Mouse (Mus musculus) heart, adult 2 months (tissue): ENCODE measurements around the gene Zbtb25. TPM values are rescaled to one million over a fixed set of nuclear protein-coding genes. Genes with fewer than 3 reads are reported as not detected.

ENCODE experiments used
- DNase-seq, 2 experiments: peaks; one replicate each; pipeline ENCODE4 v3.0.0; 2021
- H3K27ac ChIP-seq: fragments of 200-600 bp; 2 replicates; pipeline ENCODE4 v1.8.1; 2022
- H3K27me3 ChIP-seq: fragments of 200-500 bp; 2 replicates; pipeline ENCODE4 v1.6.1; 2012; ENCODE audit warnings: mild to moderate bottlenecking, low read length, inconsistent platforms, mixed read lengths; ENCODE audit not compliant: control insufficient read depth, insufficient read depth
- H3K36me3 ChIP-seq: fragments of 200-500 bp; 2 replicates; pipeline ENCODE4 v1.6.1; 2012; ENCODE audit warnings: low read length, inconsistent platforms; ENCODE audit not compliant: control insufficient read depth, insufficient read depth
- H3K4me1 ChIP-seq: fragments of 200-500 bp; 2 replicates; pipeline ENCODE4 v1.6.1; 2011; ENCODE audit warnings: low read length; ENCODE audit not compliant: control insufficient read depth, insufficient read depth
- H3K4me3 ChIP-seq: fragments of 200-600 bp; 2 replicates; pipeline ENCODE4 v1.8.1; 2022
- H3K79me2 ChIP-seq: fragments of 200-500 bp; replicated peaks from 2 replicates; pipeline ENCODE4 v1.6.1; 2012; ENCODE audit warnings: mild to moderate bottlenecking, inconsistent platforms, low read length, moderate library complexity, mixed read lengths; ENCODE audit not compliant: control insufficient read depth, insufficient read depth
- H3K9ac ChIP-seq: fragments of 200-500 bp; 2 replicates; pipeline ENCODE4 v1.6.1; 2012; ENCODE audit warnings: low read depth, mild to moderate bottlenecking, control low read depth, inconsistent platforms, low read length, mixed read lengths
- CTCF ChIP-seq: fragments of 200-600 bp; IDR thresholded peaks from 2 replicates; pipeline ENCODE4 v1.8.1; 2022; ENCODE audit warnings: antibody characterized with exemption, mild to moderate bottlenecking, moderate library complexity
- EP300 ChIP-seq: fragments of 200-500 bp; IDR thresholded peaks from 2 replicates; pipeline ENCODE4 v1.6.1; 2011; ENCODE audit warnings: low read depth, low read length, control low read depth; ENCODE audit not compliant: insufficient read depth
- POLR2A ChIP-seq: fragments of 200-500 bp; IDR thresholded peaks from 2 replicates; pipeline ENCODE4 v1.6.1; 2011; ENCODE audit warnings: mild to moderate bottlenecking, low read depth, low read length, control low read depth; ENCODE audit not compliant: insufficient read depth
- WGBS: fragments of 180-500 bp; shearing (Covaris S2); methylation state at CpG from one replicate; pipeline ENCODE4 v1.1.7; 2018; 5-methylcytosine and 5-hydroxymethylcytosine counted together
- intact Hi-C: fragments of 180-260 bp; cut with DNase I; formaldehyde crosslinking; loops from one replicate; pipeline ENCODE4 v1.15.1; 2025
- polyA plus RNA-seq: library from polyadenylated mRNA; depleted of rRNA; stranded (reverse); fragments of >200 nt; gene quantifications from 2 replicates; pipeline ENCODE4 v1.2.3, GENCODE M21; 2012
- total RNA-seq, 2 experiments: library from RNA; stranded (reverse); gene quantifications; 2 replicates each; pipeline ENCODE4 v1.2.3; 2021

The Zbtb25 gene
- total and polyA plus RNA-seq, 3 experiments = 6.0 to 7.9 (median 6.8) TPM

DNA sequence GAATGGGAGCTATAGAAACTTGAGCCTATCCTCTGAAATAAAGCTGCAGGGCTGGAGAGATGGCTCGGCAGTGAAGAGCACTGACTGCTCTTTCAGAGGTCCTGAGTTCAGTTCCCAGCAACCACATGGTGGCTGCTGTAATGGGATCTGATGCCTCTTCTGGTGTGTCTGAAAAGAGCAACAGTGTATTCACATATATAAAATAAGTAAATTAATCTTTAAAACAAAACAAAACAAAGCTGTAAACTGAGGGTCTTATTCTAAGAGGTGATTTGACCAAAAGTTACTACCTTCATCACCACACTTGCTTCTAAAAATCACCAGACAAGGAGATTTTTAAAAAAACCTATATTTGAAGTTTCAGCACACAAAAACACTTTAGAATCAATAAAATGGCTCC is 8.5 kb downstream of the Zbtb25 start:
- no peak overlapping the region for H3K9ac ChIP-seq
- no peaks in the 10 kb centered on the region for H3K36me3 ChIP-seq
- TF ChIP-seq POLR2A (no peak), EP300 (no peak), CTCF (no peak)
- no peak overlapping the region for H3K27ac ChIP-seq
- WGBS = 92% methylated on average over 1 of the region's 1 CpGs
- intact Hi-C loops = no loop called here
- DNase-seq = no peak
- no peaks in the 10 kb centered on the region; the same call in 1 of the 2 replicates for H3K4me1 ChIP-seq
- no peaks in the 10 kb centered on the region for H3K27me3 ChIP-seq
- no peak overlapping the region for H3K4me3 ChIP-seq
- peaks cover 1% of the 10 kb centered on the region; the same call in 1 of the 2 replicates for H3K79me2 ChIP-seq

DNA sequence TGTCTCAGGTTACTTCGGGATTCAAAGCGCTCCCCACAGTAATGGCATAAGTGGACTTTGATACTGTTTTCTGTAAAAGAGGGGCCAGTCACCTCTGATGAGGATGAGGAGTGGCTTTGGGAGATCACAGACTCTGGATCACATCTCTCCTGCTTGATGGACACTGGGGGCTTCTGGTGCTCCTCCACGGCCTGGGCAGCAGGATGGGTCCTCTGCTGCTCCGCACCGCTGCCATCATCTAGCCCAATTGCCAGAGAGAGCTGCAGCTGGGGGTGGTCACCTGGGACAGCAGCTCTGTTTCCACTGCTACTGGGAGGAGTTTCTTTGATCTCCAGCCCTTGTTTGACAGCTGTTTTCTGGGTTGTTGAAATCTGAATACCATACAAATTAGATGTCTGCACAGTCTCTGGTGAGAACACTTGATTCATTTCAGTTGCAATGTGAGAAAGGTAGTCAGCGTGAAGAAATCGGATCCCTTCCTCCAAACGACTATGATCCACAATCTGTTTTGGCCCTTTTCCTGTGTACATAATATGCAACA is 19.7 kb downstream of the Zbtb25 start:
- 73% methylated on average over 8 of the region's 8 CpGs for WGBS
- Histone ChIP-seq H3K9ac (no peak overlapping the region), H3K27ac (no peak overlapping the region), H3K4me3 (no peak overlapping the region), H3K4me1 (no peaks in the 10 kb centered on the region), H3K79me2 (no peaks in the 10 kb centered on the region), H3K36me3 (no peaks in the 10 kb centered on the region), H3K27me3 (no peaks in the 10 kb centered on the region)
- intact Hi-C loops = loop anchor here (10.0 kb wide), 1 partner anchor 555 kb away; no protein-coding TSS in a partner anchor
- DNase-seq = no peak
- no peak for TF ChIP-seq EP300
- no peak for TF ChIP-seq CTCF
- no peak for TF ChIP-seq POLR2A

DNA sequence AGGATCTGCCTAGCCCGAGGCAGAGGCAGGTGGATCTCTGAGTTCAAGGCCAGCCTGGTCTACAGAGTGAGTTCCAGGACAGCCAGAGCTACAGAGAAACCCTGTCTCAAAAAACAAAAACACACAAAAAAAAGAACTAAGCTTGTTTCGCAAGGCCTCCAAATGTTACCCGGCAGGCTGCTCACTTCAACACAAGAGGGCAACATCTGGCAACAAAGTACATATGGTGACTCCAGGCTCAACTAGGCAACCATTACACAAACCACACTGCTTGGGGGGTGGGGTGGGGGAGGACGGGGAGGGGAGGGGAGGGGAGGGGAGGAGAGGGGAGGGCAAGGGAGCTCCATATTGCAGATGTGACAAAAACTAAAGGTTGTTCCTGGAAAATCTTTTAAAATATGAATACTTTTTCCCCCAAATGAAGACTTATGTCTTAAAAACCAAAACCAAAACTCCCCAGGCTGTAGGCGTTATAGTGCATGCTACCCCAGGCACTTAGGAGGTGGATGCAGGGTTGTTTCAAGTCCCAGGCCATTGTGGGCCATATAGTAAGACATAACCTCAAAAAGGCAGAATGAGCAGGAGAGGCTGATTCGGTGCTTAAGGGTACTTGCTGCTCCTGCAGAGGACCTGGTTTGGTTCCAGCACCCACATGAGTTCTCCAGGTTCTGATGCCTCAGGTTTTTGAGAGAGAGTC is 23.5 kb downstream of the Zbtb25 start:
- Histone ChIP-seq H3K27me3 (no peaks in the 10 kb centered on the region), H3K4me3 (no peak overlapping the region), H3K9ac (no peak overlapping the region), H3K4me1 (peaks cover 1% of the 10 kb centered on the region), H3K36me3 (no peaks in the 10 kb centered on the region), H3K79me2 (no peaks in the 10 kb centered on the region), H3K27ac (no peak overlapping the region)
- intact Hi-C loops = loop anchor here (10.0 kb wide), 1 partner anchor 551 kb away; no protein-coding TSS in a partner anchor
- WGBS = 73% methylated on average over 6 of the region's 6 CpGs
- peak in 1 of 2 experiments; percentile 22 for DNase-seq
- TF ChIP-seq EP300 = no peak
- TF ChIP-seq POLR2A = no peak
- TF ChIP-seq CTCF = peak; percentile 48

DNA sequence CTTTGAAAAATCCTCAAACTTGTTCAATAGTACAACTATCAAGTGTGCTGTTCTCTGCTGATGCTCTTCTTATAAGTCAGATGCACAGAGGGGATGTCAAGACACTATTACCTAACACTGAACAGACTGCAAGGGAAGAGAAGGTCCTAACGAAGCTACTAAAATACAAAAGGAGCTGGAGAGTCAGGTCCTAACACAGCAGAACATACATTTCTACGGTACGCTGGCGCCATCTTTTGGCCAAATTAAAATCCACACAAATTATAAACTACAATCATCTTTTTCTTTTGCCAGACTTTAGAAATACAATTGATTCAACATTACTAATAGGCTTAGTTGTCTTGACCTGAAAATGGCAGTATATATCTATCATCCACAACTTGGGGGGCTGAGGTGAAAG is 28.3 kb downstream of the Zbtb25 start:
- no peak for TF ChIP-seq POLR2A
- TF ChIP-seq CTCF = peak; percentile 87
- TF ChIP-seq EP300 = no peak
- no peak overlapping the region for H3K27ac ChIP-seq
- peak in 1 of 2 experiments; percentile 40 for DNase-seq
- no peak overlapping the region for H3K4me3 ChIP-seq
- intact Hi-C loops = loop anchor here (1.0 to 10.0 kb wide), 5 partner anchors 48 to 546 kb away; no protein-coding TSS in a partner anchor
- 3% methylated on average over 4 of the region's 4 CpGs for WGBS
- no peaks in the 10 kb centered on the region for H3K36me3 ChIP-seq
- no peak overlapping the region for H3K9ac ChIP-seq
- H3K79me2 ChIP-seq = no peaks in the 10 kb centered on the region
- H3K27me3 ChIP-seq = no peaks in the 10 kb centered on the region
- peaks cover 1% of the 10 kb centered on the region for H3K4me1 ChIP-seq

DNA sequence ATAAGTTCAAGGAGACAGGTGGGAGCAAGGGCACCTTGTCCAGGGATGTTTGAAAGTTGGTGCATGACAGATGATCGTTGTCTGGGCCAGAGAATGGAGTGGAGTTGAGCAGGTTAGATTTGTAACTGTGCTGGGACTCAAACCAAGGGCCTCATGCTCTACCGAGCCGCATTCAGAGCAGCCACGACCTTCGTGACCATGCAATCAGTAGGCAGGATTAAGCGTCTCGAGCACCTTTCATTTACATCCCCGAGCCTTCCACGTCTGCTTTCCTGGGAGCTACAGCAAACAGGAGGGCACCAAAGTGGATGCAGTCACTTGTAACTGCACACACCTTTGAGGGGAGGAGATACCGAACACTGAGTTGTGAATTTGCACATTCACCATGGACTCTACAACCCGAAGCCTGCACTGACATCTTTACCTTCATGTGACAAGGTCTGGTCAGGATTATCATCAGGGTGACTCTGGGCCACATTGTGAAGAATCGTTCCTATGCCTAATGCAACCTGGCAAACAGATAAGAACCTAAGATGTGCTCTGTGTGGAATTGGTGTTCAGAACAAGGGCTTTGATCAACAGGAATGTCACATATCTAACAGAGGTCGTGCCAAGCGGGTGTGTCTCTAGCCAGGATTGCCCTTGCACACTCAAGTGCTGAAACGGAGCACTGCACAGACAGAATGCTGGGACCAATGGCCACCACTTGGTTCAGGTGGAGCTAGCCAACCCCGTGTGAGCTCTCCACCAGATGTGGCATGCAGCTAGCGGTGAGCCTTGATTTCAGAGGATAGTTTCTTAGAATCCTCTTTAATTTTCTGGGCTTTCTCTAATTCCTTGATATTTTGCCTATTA is 33.1 kb downstream of the Zbtb25 start:
- 63% methylated on average over 17 of the region's 17 CpGs for WGBS
- H3K36me3 ChIP-seq = no peaks in the 10 kb centered on the region
- no peaks in the 10 kb centered on the region for H3K79me2 ChIP-seq
- no peak for DNase-seq
- no peaks in the 10 kb centered on the region for H3K27me3 ChIP-seq
- intact Hi-C loops = no loop called here
- no peak overlapping the region for H3K9ac ChIP-seq
- no peak overlapping the region for H3K27ac ChIP-seq
- TF ChIP-seq EP300 (no peak), CTCF (no peak), POLR2A (no peak)
- H3K4me3 ChIP-seq = no peak overlapping the region
- peaks cover 1% of the 10 kb centered on the region for H3K4me1 ChIP-seq
